Mouse (Mus musculus): Measurements from ENCODE around the gene Tmem9.

GRCm38 (mm10) chr1:136013513-136013912, 5.6 kb downstream of the Tmem9 start:
- TF ChIP-seq POLR2A (IDR thresholded peaks at IDR 0.05; ENCODE audit: insufficient read length, low read depth) (no peak), TCF12 (IDR thresholded peaks at IDR 0.05; ENCODE audit: insufficient read depth, poor library complexity, severe bottlenecking) (no peak), E2F4 (IDR thresholded peaks at IDR 0.05; ENCODE audit: insufficient read depth) (no peak), MYOG (IDR thresholded peaks at IDR 0.05; ENCODE audit: control insufficient read depth in 1 of 3, insufficient read depth in 1 of 3, insufficient read length in 2 of 3, low read depth in 2 of 3) (no peak)

Data from myocyte (in vitro differentiated cells).